Mouse (Mus musculus): Measurements from ENCODE around the gene E130208F15Rik.

The E130208F15Rik gene

GRCm38 (mm10) chr7:30336384-30336783, 14.8 kb downstream of the E130208F15Rik start:
- peak; percentile 82 for DNase-seq

GRCm38 (mm10) chr7:30339432-30340109, 18.0 kb downstream of the E130208F15Rik start:
- DNase-seq = no peak

- peak; percentile 75 for DNase-seq
Observed at GRCm38 (mm10) chr7:30346635-30347379, 25.3 kb downstream of the E130208F15Rik start.

GRCm38 (mm10) chr7:30347828-30348227, 26.3 kb downstream of the E130208F15Rik start:
- peak; percentile 76 for DNase-seq

- peak; percentile 82 for DNase-seq
Observed at GRCm38 (mm10) chr7:30353279-30353822, 31.8 kb downstream of the E130208F15Rik start.

- no peak for DNase-seq
Observed at GRCm38 (mm10) chr7:30354059-30354458, 32.5 kb downstream of the E130208F15Rik start.

- DNase-seq = peak; percentile 29
Observed at GRCm38 (mm10) chr7:30358378-30359186, 37.0 kb downstream of the E130208F15Rik start.

GRCm38 (mm10) chr7:30359276-30359865, 37.8 kb downstream of the E130208F15Rik start:
- peak; percentile 51 for DNase-seq

GRCm38 (mm10) chr7:30360028-30360427, 38.5 kb downstream of the E130208F15Rik start:
- DNase-seq = no peak

GRCm38 (mm10) chr7:30362652-30363343, 41.3 kb downstream of the E130208F15Rik start, which contains the start of gene Lrfn3:
Lrfn3 (minus strand) TSS chr7:30362772.
- DNase-seq = peak; percentile 49

GRCm38 (mm10) chr7:30363344-30363738, 41.8 kb downstream of the E130208F15Rik start:
- DNase-seq = no peak

GRCm38 (mm10) chr7:30367466-30367865, 45.9 kb downstream of the E130208F15Rik start:
- no peak for DNase-seq
